Mouse (Mus musculus): ENCODE results near the gene Oxa1l. TPM values are rescaled to one million over a fixed set of nuclear protein-coding genes. Genes with fewer than 3 reads are reported as not detected.

The Oxa1l gene
- polyA plus RNA-seq, 1 experiment from 2014 or later: 49.8 TPM

- H3K27me3 ChIP-seq (ENCODE audit: control insufficient read depth, insufficient read depth, low read length): no peaks in the 10 kb centered on the region
- DNase-seq (ENCODE audit: low spot score): no peak
- H3K27ac ChIP-seq (ENCODE audit: low read depth, low read length): peak overlapping the region; percentile 46; the same call in 1 of the 2 replicates
- 0 out of 2 replicates have a peak overlapping the region, but pooled peaks have one; percentile 26 for H3K9ac ChIP-seq (ENCODE audit: low read length)
- WGBS: 49% methylated on average over 17 of the region's 17 CpGs
- H3K4me1 ChIP-seq (ENCODE audit: control insufficient read depth, insufficient read depth, low read length): no peaks in the 10 kb centered on the region
- no peaks in the 10 kb centered on the region; the same call in 1 of the 2 replicates for H3K36me3 ChIP-seq (ENCODE audit: control insufficient read depth, insufficient read depth, low read length)
- no peak for ATAC-seq (ENCODE audit: insufficient read depth, low FRiP score, low TSS enrichment)
- H3K4me2 ChIP-seq (ENCODE audit: low read depth): no peak overlapping the region
- H3K9me3 ChIP-seq (ENCODE audit: control insufficient read depth, low read length): no peaks in the 10 kb centered on the region
- H3K4me3 ChIP-seq (ENCODE audit: low read depth, low read length): no peak overlapping the region
Measured at GRCm38 (mm10) chr14:54409980-54410810, 49.6 kb downstream of the Oxa1l start.

DNA sequence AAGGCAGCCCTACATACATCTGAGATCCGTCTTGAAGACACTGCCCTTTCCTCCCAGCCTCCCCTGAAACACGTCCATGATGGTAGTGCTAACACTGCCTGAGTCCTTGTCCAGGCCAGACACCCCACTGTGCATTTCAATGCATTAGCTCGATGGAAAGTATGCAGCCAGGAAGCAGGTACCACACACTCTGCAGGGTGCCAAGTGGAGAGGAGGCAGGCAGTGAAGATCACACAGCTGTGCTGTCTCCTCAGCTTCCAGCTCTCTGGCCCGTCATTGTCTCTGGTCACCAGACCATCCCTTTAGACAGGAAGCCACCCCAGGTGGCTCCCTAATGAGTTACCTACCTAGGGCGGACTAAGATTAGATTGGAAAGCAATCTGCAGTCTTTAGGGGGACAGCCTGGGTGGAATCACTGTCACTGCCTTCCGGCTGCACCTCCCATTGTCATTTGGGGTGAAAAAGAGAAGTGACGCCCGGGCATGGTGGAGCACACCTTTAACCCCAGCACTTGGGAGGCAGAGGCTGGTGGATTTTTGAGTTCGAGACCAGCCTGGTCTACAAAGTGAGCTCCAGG is 51.5 kb downstream of the Oxa1l start:
- no peak for DNase-seq (ENCODE audit: low spot score)
- WGBS: 40% methylated on average over 9 of the region's 9 CpGs
- no peaks in the 10 kb centered on the region for H3K9me3 ChIP-seq (ENCODE audit: control insufficient read depth, low read length)
- no peak for ATAC-seq (ENCODE audit: insufficient read depth, low FRiP score, low TSS enrichment)
- H3K4me3 ChIP-seq (ENCODE audit: low read depth, low read length): no peak overlapping the region
- no peaks in the 10 kb centered on the region; the same call in 1 of the 2 replicates for H3K36me3 ChIP-seq (ENCODE audit: control insufficient read depth, insufficient read depth, low read length)
- no peak overlapping the region for H3K27ac ChIP-seq (ENCODE audit: low read depth, low read length)
- no peak overlapping the region for H3K4me2 ChIP-seq (ENCODE audit: low read depth)
- no peak overlapping the region for H3K9ac ChIP-seq (ENCODE audit: low read length)
- H3K27me3 ChIP-seq (ENCODE audit: control insufficient read depth, insufficient read depth, low read length): 0 out of 2 replicates have a peak, but pooled peaks cover 5% of the 10 kb centered on the region
- no peaks in the 10 kb centered on the region; the same call in 1 of the 2 replicates for H3K4me1 ChIP-seq (ENCODE audit: control insufficient read depth, insufficient read depth, low read length)

- no peaks in the 10 kb centered on the region; the same call in 1 of the 2 replicates for H3K36me3 ChIP-seq (ENCODE audit: control insufficient read depth, insufficient read depth, low read length)
- ATAC-seq (ENCODE audit: insufficient read depth, low FRiP score, low TSS enrichment) (no peak), DNase-seq (ENCODE audit: low spot score) (no peak)
- no peak overlapping the region for H3K27ac ChIP-seq (ENCODE audit: low read depth, low read length)
- WGBS: 33% methylated on average over 2 of the region's 2 CpGs
- no peak overlapping the region for H3K4me2 ChIP-seq (ENCODE audit: low read depth)
- H3K4me3 ChIP-seq (ENCODE audit: low read depth, low read length): no peak overlapping the region
- no peaks in the 10 kb centered on the region for H3K9me3 ChIP-seq (ENCODE audit: control insufficient read depth, low read length)
- no peak overlapping the region for H3K9ac ChIP-seq (ENCODE audit: low read length)
- H3K27me3 ChIP-seq (ENCODE audit: control insufficient read depth, insufficient read depth, low read length): 0 out of 2 replicates have a peak, but pooled peaks cover 6% of the 10 kb centered on the region
- H3K4me1 ChIP-seq (ENCODE audit: control insufficient read depth, insufficient read depth, low read length): peaks cover 2% of the 10 kb centered on the region
Measured at GRCm38 (mm10) chr14:54412629-54413170, 52.1 kb downstream of the Oxa1l start.

- Histone ChIP-seq H3K4me1 (ENCODE audit: control insufficient read depth, insufficient read depth, low read length) (peaks cover 2% of the 10 kb centered on the region), H3K4me3 (ENCODE audit: low read depth, low read length) (no peak overlapping the region), H3K27me3 (ENCODE audit: control insufficient read depth, insufficient read depth, low read length) (0 out of 2 replicates have a peak, but pooled peaks cover 6% of the 10 kb centered on the region), H3K36me3 (ENCODE audit: control insufficient read depth, insufficient read depth, low read length) (no peaks in the 10 kb centered on the region), H3K4me2 (ENCODE audit: low read depth) (peak overlapping the region; percentile 20; the same call in 1 of the 2 replicates), H3K27ac (ENCODE audit: low read depth, low read length) (no peak overlapping the region), H3K9ac (ENCODE audit: low read length) (no peak overlapping the region), H3K9me3 (ENCODE audit: control insufficient read depth, low read length) (no peaks in the 10 kb centered on the region)
- ATAC-seq (ENCODE audit: insufficient read depth, low FRiP score, low TSS enrichment): no peak
- no peak for DNase-seq (ENCODE audit: low spot score)
- 7% methylated on average over 18 of the region's 18 CpGs for WGBS
Measured at GRCm38 (mm10) chr14:54413877-54414700, 53.5 kb downstream of the Oxa1l start.

DNA sequence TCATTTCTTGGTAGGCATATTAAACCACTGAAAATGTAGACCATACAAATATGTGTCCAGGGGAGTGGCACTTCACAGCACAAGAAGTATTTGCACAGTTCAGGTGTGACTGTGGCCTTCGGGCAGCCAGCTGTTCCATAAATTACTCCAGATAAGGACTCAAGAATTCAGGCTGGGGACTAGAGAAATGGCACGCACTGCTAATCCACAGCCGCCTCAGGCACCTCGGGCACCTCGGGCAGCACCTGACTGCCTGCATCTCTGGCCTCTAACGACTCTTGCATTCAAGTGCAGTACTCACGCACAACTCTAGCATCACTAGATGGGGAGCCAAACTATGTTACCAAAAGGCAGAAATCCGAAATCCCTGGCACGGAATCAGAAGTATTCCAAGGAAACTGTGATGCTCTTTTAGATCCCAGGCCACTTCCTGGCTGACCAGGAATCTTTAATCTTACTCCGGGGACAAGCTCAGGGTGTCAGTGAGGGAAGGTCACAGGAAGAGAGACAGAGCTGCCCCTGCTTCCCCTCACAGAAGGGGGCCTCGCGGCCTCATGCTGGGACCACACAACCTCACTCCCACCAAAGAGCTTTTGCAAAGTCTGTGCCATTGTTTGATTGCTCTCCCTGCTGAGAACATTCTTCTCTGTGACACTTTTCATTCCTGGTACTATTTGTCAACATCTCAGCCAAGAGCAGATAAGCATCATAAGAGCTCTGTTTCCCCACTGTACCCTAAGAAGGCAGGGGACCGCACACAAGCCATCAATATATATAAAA is 54.8 kb downstream of the Oxa1l start:
- no peaks in the 10 kb centered on the region for H3K36me3 ChIP-seq (ENCODE audit: control insufficient read depth, insufficient read depth, low read length)
- 8% methylated on average over 13 of the region's 13 CpGs for WGBS
- ATAC-seq (ENCODE audit: insufficient read depth, low FRiP score, low TSS enrichment): no peak
- no peak overlapping the region for H3K9ac ChIP-seq (ENCODE audit: low read length)
- H3K27me3 ChIP-seq (ENCODE audit: control insufficient read depth, insufficient read depth, low read length): 0 out of 2 replicates have a peak, but pooled peaks cover 6% of the 10 kb centered on the region
- no peak overlapping the region for H3K4me3 ChIP-seq (ENCODE audit: low read depth, low read length)
- DNase-seq (ENCODE audit: low spot score): no peak
- H3K27ac ChIP-seq (ENCODE audit: low read depth, low read length): no peak overlapping the region
- no peaks in the 10 kb centered on the region for H3K9me3 ChIP-seq (ENCODE audit: control insufficient read depth, low read length)
- H3K4me2 ChIP-seq (ENCODE audit: low read depth): no peak overlapping the region
- H3K4me1 ChIP-seq (ENCODE audit: control insufficient read depth, insufficient read depth, low read length): peaks cover 2% of the 10 kb centered on the region

- DNase-seq (ENCODE audit: low spot score): no peak
- ATAC-seq (ENCODE audit: insufficient read depth, low FRiP score, low TSS enrichment): no peak
- no peak overlapping the region for H3K9ac ChIP-seq (ENCODE audit: low read length)
- 0 out of 2 replicates have a peak, but pooled peaks cover 6% of the 10 kb centered on the region for H3K27me3 ChIP-seq (ENCODE audit: control insufficient read depth, insufficient read depth, low read length)
- peaks cover 2% of the 10 kb centered on the region for H3K4me1 ChIP-seq (ENCODE audit: control insufficient read depth, insufficient read depth, low read length)
- no peaks in the 10 kb centered on the region for H3K36me3 ChIP-seq (ENCODE audit: control insufficient read depth, insufficient read depth, low read length)
- H3K27ac ChIP-seq (ENCODE audit: low read depth, low read length): no peak overlapping the region
- H3K9me3 ChIP-seq (ENCODE audit: control insufficient read depth, low read length): no peaks in the 10 kb centered on the region
- no peak overlapping the region for H3K4me2 ChIP-seq (ENCODE audit: low read depth)
- WGBS: 28% methylated on average over 5 of the region's 5 CpGs
- no peak overlapping the region for H3K4me3 ChIP-seq (ENCODE audit: low read depth, low read length)
Measured at GRCm38 (mm10) chr14:54416229-54416775, 55.7 kb downstream of the Oxa1l start.

DNA sequence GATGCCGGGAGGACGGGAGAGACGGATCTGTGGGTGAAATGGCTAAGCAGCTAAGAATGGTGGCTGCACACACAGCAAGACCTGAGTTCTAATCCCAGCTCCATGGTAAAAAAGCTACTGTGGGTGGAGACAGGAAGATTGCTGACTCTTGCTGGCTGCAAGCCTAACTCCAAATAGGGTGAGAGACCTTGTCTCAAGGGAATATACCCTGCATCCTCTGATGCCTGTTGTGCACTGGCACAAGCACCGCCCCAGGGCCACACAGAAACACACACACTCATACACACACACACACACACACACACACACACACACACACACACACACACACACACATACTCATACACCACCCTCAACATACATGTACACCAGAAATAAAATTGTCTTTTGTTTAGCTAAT is 56.2 kb downstream of the Oxa1l start:
- 0 out of 2 replicates have a peak, but pooled peaks cover 6% of the 10 kb centered on the region for H3K27me3 ChIP-seq (ENCODE audit: control insufficient read depth, insufficient read depth, low read length)

More for the DNA sequence above, 56.2 kb downstream of the Oxa1l start:
- ATAC-seq (ENCODE audit: insufficient read depth, low FRiP score, low TSS enrichment) (no peak), DNase-seq (ENCODE audit: low spot score) (no peak)
- Histone ChIP-seq H3K27ac (ENCODE audit: low read depth, low read length) (no peak overlapping the region), H3K4me2 (ENCODE audit: low read depth) (no peak overlapping the region), H3K4me1 (ENCODE audit: control insufficient read depth, insufficient read depth, low read length) (peaks cover 2% of the 10 kb centered on the region), H3K9me3 (ENCODE audit: control insufficient read depth, low read length) (no peaks in the 10 kb centered on the region), H3K36me3 (ENCODE audit: control insufficient read depth, insufficient read depth, low read length) (no peaks in the 10 kb centered on the region), H3K9ac (ENCODE audit: low read length) (no peak overlapping the region), H3K4me3 (ENCODE audit: low read depth, low read length) (no peak overlapping the region)
- 70% methylated on average over 4 of the region's 4 CpGs for WGBS
